Mouse (Mus musculus) limb, embryonic 14.5 days (tissue): ENCODE measurements around the gene Rassf2. TPM values are rescaled to one million over a fixed set of nuclear protein-coding genes. Genes with fewer than 3 reads are reported as not detected.
A peak's percentile ranks its signal among the peaks of the same experiment; 100 is the strongest.

Experiments used
- ATAC-seq: fragments of 200-750 bp; cut with Nextera tagmentation; 2 replicates; pipeline ENCODE4 v1.8.0; 2017; ENCODE audit warnings: low read depth, moderate number of reproducible peaks, moderate TSS enrichment; ENCODE audit not compliant: low FRiP score
- DNase-seq: peaks from one replicate; pipeline ENCODE4 v3.0.0-alpha.2; 2015; ENCODE audit warnings: low spot score
- H3K27ac ChIP-seq: fragments of 300-500 bp; sonication (generic); replicated peaks from 2 replicates; pipeline ENCODE4 v1.5.1; 2014; ENCODE audit warnings: low read depth, mild to moderate bottlenecking, low read length, moderate library complexity, mixed read lengths
- H3K27me3 ChIP-seq: fragments of 300-500 bp; sonication (generic); 2 replicates; pipeline ENCODE4 v1.6.1; 2014; ENCODE audit warnings: low read length, mixed read lengths; ENCODE audit not compliant: control insufficient read depth, insufficient read depth
- H3K36me3 ChIP-seq: fragments of 300-500 bp; sonication (generic); 2 replicates; pipeline ENCODE4 v1.6.1; 2014; ENCODE audit warnings: mild to moderate bottlenecking, low read length, moderate library complexity, mixed read lengths; ENCODE audit not compliant: control insufficient read depth, insufficient read depth
- H3K4me1 ChIP-seq: fragments of 300-500 bp; sonication (generic); 2 replicates; pipeline ENCODE4 v1.6.1; 2014; ENCODE audit warnings: antibody characterized with exemption, low read length, mixed read lengths; ENCODE audit not compliant: control insufficient read depth, insufficient read depth
- H3K4me2 ChIP-seq: fragments of 300-500 bp; sonication (generic); replicated peaks from 2 replicates; pipeline ENCODE4 v1.6.1; 2014; ENCODE audit warnings: low read depth, mild to moderate bottlenecking, low read length, moderate library complexity; ENCODE audit not compliant: severe bottlenecking
- H3K4me3 ChIP-seq: fragments of 300-500 bp; sonication (generic); replicated peaks from 2 replicates; pipeline ENCODE4 v1.5.1; 2014; ENCODE audit warnings: low read length
- H3K9ac ChIP-seq: fragments of 300-500 bp; sonication (generic); 2 replicates; pipeline ENCODE4 v1.6.1; 2014; ENCODE audit warnings: mild to moderate bottlenecking, low read depth, low read length, moderate library complexity; ENCODE audit not compliant: severe bottlenecking
- H3K9me3 ChIP-seq: fragments of 300-500 bp; sonication (generic); 2 replicates; pipeline ENCODE4 v1.6.1; 2016; ENCODE audit warnings: low read length; ENCODE audit not compliant: control insufficient read depth
- POLR2A ChIP-seq: fragments of 200-500 bp; IDR thresholded peaks from 2 replicates; pipeline ENCODE4 v1.8.0; 2012; ENCODE audit warnings: inconsistent platforms, mild to moderate bottlenecking, moderate library complexity, borderline replicate concordance; ENCODE audit not compliant: insufficient read depth, insufficient read length; ENCODE audit errors: extremely low read depth
- WGBS: fragments of 180-500 bp; shearing (Covaris S2); extraction: QIAGEN DNeasy Blood & Tissue Kit; methylation state at CpG from one replicate; pipeline ENCODE4 v1.1.7; 2014; 5-methylcytosine and 5-hydroxymethylcytosine counted together
- polyA plus RNA-seq, 2 experiments: library from polyadenylated mRNA; depleted of rRNA in 1 of 2; stranded (reverse) in 1 of 2; unstranded in 1 of 2; fragments of >200 nt; fragmentation: Nextera tagmentation in 1 of 2; extraction: Ambion mirVana in 1 of 2; gene quantifications; 2 replicates each; pipeline versions ENCODE4 v1.2.1 to v1.2.3; 2012 to 2014

Gene Rassf2
- polyA plus RNA-seq, 2 experiments: 13.2 to 14.6 TPM

DNA sequence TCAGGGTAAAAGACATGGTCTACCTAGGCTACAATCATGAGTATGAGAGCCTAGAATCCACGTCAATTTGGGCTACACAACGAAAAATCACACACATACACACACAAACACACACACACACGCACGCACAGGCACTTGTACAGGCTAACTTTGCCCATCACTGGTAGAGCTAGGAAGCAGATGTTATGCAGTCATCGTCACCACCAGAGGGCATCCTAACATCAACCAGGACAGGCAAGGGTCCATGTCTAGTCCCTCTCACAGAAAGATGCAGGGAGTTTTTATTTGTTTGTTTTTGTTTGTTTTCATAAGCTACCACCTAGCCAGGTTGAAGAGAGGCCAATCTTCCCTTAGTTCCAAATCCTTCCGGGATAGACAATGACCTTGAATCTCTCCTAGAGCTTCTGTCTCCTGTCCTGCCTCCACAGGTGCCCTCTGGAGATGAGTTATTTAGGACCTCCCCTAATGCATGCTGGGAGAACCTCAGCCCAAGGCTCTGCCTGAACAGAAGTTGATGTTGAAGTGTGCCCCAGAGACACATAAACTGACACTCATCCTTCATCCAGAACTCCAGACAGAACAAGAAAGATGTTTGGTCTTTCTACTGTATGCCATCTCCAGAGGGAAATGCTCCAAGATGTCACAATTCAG lies 47.4 kb downstream of the Rassf2 start:
- ATAC-seq: peak; percentile 70; the same call in 1 of the 2 replicates
- WGBS: 23% methylated on average over 6 of the region's 6 CpGs
- H3K4me3 ChIP-seq: no peak overlapping the region

DNA sequence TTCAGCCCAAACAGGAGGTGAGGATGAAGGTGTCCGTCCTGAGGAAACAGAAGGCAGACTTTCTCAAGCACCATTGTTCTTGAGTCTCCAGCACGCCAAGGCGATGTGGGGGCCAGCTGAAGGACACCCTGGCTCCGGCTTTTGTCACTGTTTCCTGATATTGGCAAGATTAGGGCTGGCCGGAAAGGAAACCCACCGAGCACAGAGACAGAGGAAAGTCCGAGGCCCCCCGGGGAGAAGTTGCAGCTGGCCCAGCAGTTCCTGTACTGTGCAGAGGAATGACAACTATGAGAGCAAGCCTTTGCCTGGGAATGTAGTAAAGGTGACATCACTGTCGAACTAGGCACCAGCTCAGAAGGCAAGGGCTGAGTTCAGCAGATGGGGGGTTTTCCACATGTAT lies 49.2 kb downstream of the Rassf2 start:
- Histone ChIP-seq H3K27ac (no peak overlapping the region), H3K9ac (no peak overlapping the region), H3K9me3 (peaks cover 6% of the 10 kb centered on the region; the same call in 1 of the 2 replicates), H3K4me3 (no peak overlapping the region), H3K4me2 (no peak overlapping the region), H3K27me3 (no peaks in the 10 kb centered on the region), H3K4me1 (no peaks in the 10 kb centered on the region), H3K36me3 (no peaks in the 10 kb centered on the region)
- peak; percentile 59 for DNase-seq
- 46% methylated on average over 9 of the region's 9 CpGs for WGBS
- peak; percentile 72 for ATAC-seq
- TF ChIP-seq POLR2A: no peak

More for the DNA sequence above, 47.4 kb downstream of the Rassf2 start:
- H3K27ac ChIP-seq: no peak overlapping the region
- peak; percentile 82 for DNase-seq
- H3K4me2 ChIP-seq: no peak overlapping the region
- H3K4me1 ChIP-seq: no peaks in the 10 kb centered on the region
- no peaks in the 10 kb centered on the region for H3K27me3 ChIP-seq
- H3K9me3 ChIP-seq: peaks cover 6% of the 10 kb centered on the region; the same call in 1 of the 2 replicates
- H3K9ac ChIP-seq: no peak overlapping the region
- TF ChIP-seq POLR2A: no peak
- H3K36me3 ChIP-seq: no peaks in the 10 kb centered on the region

DNA sequence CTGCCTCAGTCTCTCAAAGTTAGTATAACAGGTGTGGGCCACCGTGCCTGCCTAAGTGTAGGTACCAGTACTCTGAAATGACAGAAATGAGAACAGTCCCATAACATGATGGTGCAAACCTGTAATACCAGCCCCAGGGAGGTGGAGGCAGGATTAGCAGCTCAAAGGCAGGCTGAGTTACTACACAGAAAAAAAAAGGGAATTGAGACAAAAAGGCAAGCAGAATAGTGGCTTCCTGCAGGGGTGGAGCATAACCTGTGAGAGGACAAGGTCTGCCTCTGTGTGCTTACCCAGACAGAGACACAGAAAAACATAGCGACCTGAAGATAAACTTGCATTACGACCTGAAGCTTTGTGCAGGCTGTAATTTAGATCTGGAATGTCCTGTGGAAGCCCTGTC lies 53.4 kb downstream of the Rassf2 start:
- Histone ChIP-seq H3K27me3 (no peaks in the 10 kb centered on the region), H3K4me1 (no peaks in the 10 kb centered on the region), H3K9me3 (peaks cover 6% of the 10 kb centered on the region; the same call in 1 of the 2 replicates), H3K4me3 (no peak overlapping the region), H3K36me3 (no peaks in the 10 kb centered on the region), H3K9ac (no peak overlapping the region), H3K4me2 (no peak overlapping the region), H3K27ac (no peak overlapping the region)
- 64% methylated on average over 3 of the region's 3 CpGs for WGBS
- no peak for DNase-seq
- ATAC-seq: no peak
- TF ChIP-seq POLR2A: no peak

DNA sequence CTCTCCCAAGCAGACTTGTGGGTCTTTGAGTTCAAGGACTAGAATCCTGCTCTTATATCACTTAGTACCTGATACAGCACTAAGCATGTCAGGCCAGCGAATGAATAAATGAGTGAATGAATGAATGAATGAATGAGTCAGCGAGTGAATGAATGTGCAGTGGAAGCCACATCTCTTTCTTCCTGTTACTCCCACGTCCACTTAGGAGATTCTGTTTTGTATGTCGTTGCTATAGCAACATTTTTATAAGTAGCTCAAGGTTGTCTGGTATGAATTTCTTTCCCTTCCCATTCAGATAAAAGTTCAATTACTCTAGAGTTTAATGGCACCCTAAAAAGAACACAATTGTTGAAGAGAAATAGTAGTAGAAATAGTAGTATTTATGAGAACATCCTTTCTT lies 59.0 kb downstream of the Rassf2 start:
- no peak for ATAC-seq
- H3K4me2 ChIP-seq: no peak overlapping the region
- H3K9ac ChIP-seq: no peak overlapping the region
- no peak for TF ChIP-seq POLR2A
- H3K4me1 ChIP-seq: no peaks in the 10 kb centered on the region
- H3K36me3 ChIP-seq: no peaks in the 10 kb centered on the region
- no peaks in the 10 kb centered on the region for H3K9me3 ChIP-seq
- no peak for DNase-seq
- H3K27ac ChIP-seq: no peak overlapping the region
- no peak overlapping the region for H3K4me3 ChIP-seq
- 76% methylated on average over 4 of the region's 4 CpGs for WGBS
- H3K27me3 ChIP-seq: no peaks in the 10 kb centered on the region

DNA sequence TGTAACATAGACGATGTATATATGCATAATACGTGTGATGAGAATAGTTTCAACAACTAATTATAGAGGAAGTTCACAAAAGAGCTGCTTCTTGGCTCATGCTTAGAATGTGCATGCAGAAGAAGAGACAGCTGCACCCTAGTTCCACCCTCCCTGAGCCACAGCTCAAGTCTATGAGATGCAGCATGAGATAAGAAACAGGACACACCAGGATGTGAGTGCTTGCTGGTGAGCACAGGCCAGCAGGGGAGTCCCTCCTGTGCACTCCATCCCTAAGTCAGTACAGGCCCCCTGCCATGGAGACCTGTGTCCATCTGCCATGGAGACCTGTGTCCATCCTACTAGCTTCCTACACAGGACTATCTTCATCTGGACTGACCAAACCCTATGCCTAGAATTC lies 59.5 kb downstream of the Rassf2 start:
- Histone ChIP-seq H3K36me3 (no peaks in the 10 kb centered on the region), H3K27ac (no peak overlapping the region), H3K9me3 (no peaks in the 10 kb centered on the region), H3K4me2 (no peak overlapping the region), H3K4me1 (no peaks in the 10 kb centered on the region), H3K27me3 (no peaks in the 10 kb centered on the region), H3K4me3 (no peak overlapping the region), H3K9ac (no peak overlapping the region)
- ATAC-seq (no peak), DNase-seq (no peak)
- WGBS: 83% methylated on average over 2 of the region's 2 CpGs
- no peak for TF ChIP-seq POLR2A
